Mouse (Mus musculus) kidney, embryonic 16.5 days (tissue): ENCODE results near the gene Rhno1. TPM values are rescaled to one million over a fixed set of nuclear protein-coding genes. Genes with fewer than 3 reads are reported as not detected.
"Not testable (repeated sequence)": the region's sequence is repeated elsewhere in the genome, so short reads cannot be mapped to it uniquely, and the experiment has no call there.

Experiments
- ATAC-seq: fragments of 200-750 bp; cut with Nextera tagmentation; 2 replicates; pipeline ENCODE4 v1.8.0; 2017; ENCODE audit warnings: moderate TSS enrichment; ENCODE audit not compliant: low FRiP score, low TSS enrichment
- H3K27ac ChIP-seq: fragments of 300-500 bp; sonication (generic); 2 replicates; pipeline ENCODE4 v1.5.1; 2014; ENCODE audit warnings: low read length
- H3K27me3 ChIP-seq: fragments of 300-500 bp; sonication (generic); 2 replicates; pipeline ENCODE4 v1.6.1; 2014; ENCODE audit warnings: low read length, control low read depth, mixed read lengths; ENCODE audit not compliant: insufficient read depth
- H3K36me3 ChIP-seq: fragments of 300-500 bp; sonication (generic); 2 replicates; pipeline ENCODE4 v1.6.1; 2014; ENCODE audit warnings: low read length, control low read depth, mixed read lengths; ENCODE audit not compliant: insufficient read depth
- H3K4me1 ChIP-seq: fragments of 300-500 bp; sonication (generic); 2 replicates; pipeline ENCODE4 v1.6.1; 2014; ENCODE audit warnings: low read length, control low read depth, mixed read lengths; ENCODE audit not compliant: insufficient read depth
- H3K4me2 ChIP-seq: fragments of 300-500 bp; sonication (generic); replicated peaks from 2 replicates; pipeline ENCODE4 v1.6.1; 2014; ENCODE audit warnings: low read depth, low read length
- H3K4me3 ChIP-seq: fragments of 300-500 bp; sonication (generic); 2 replicates; pipeline ENCODE4 v1.5.1; 2014; ENCODE audit warnings: mild to moderate bottlenecking, low read length
- H3K9ac ChIP-seq: fragments of 300-500 bp; sonication (generic); replicated peaks from 2 replicates; pipeline ENCODE4 v1.6.1; 2014; ENCODE audit warnings: low read length
- H3K9me3 ChIP-seq: fragments of 300-500 bp; sonication (generic); 2 replicates; pipeline ENCODE4 v1.6.1; 2016; ENCODE audit warnings: low read length, control low read depth
- WGBS: fragments of 180-500 bp; shearing (Covaris S2); extraction: QIAGEN DNeasy Blood & Tissue Kit; methylation state at CpG from one replicate; pipeline ENCODE4 v1.1.7; 2014; 5-methylcytosine and 5-hydroxymethylcytosine counted together
- polyA plus RNA-seq: library from polyadenylated mRNA; unstranded; fragments of >200 nt; fragmentation: Nextera tagmentation; extraction: Ambion mirVana; gene quantifications from 2 replicates; pipeline ENCODE4 v1.2.1, GENCODE M21; 2015

Rhno1 gene
- polyA plus RNA-seq, 1 experiment from 2014 or later = 121 TPM

- no peaks in the 10 kb centered on the region for H3K36me3 ChIP-seq
- ATAC-seq = no peak
- WGBS = 94% methylated on average over 1 of the region's 1 CpGs
Measured at GRCm38 (mm10) chr6:128389185-128389584, 26.5 kb upstream of the Rhno1 start.

GRCm38 (mm10) chr6:128385026-128385425, 22.3 kb upstream of the Rhno1 start:
- Histone ChIP-seq H3K4me2 (no peak overlapping the region), H3K4me3 (no peak overlapping the region), H3K27ac (no peak overlapping the region), H3K9me3 (no peaks in the 10 kb centered on the region), H3K27me3 (no peaks in the 10 kb centered on the region), H3K36me3 (no peaks in the 10 kb centered on the region), H3K9ac (no peak overlapping the region), H3K4me1 (no peaks in the 10 kb centered on the region)
- WGBS = 53% methylated on average over 1 of the region's 1 CpGs
- ATAC-seq = no peak

More at GRCm38 (mm10) chr6:128389185-128389584, 26.5 kb upstream of the Rhno1 start:
- no peak overlapping the region for H3K4me2 ChIP-seq
- H3K27ac ChIP-seq = no peak overlapping the region
- no peaks in the 10 kb centered on the region for H3K9me3 ChIP-seq
- H3K4me1 ChIP-seq = no peaks in the 10 kb centered on the region
- no peak overlapping the region for H3K4me3 ChIP-seq
- no peak overlapping the region for H3K9ac ChIP-seq
- no peaks in the 10 kb centered on the region for H3K27me3 ChIP-seq

GRCm38 (mm10) chr6:128383752-128384151, 21.0 kb upstream of the Rhno1 start:
- Histone ChIP-seq H3K4me1 (no peaks in the 10 kb centered on the region), H3K27ac (no peak overlapping the region), H3K4me3 (no peak overlapping the region), H3K9me3 (no peaks in the 10 kb centered on the region), H3K9ac (no peak overlapping the region), H3K36me3 (no peaks in the 10 kb centered on the region), H3K27me3 (no peaks in the 10 kb centered on the region), H3K4me2 (no peak overlapping the region)
- ATAC-seq = no peak
- WGBS = 56% methylated on average over 7 of the region's 7 CpGs

- no peaks in the 10 kb centered on the region for H3K9me3 ChIP-seq
- no peaks in the 10 kb centered on the region for H3K4me1 ChIP-seq
- H3K36me3 ChIP-seq = 0 out of 2 replicates have a peak, but pooled peaks cover 6% of the 10 kb centered on the region
- 64% methylated on average over 3 of the region's 3 CpGs for WGBS
- ATAC-seq = no peak
- no peak overlapping the region for H3K4me3 ChIP-seq
- no peaks in the 10 kb centered on the region for H3K27me3 ChIP-seq
- no peak overlapping the region for H3K27ac ChIP-seq
- H3K9ac ChIP-seq = no peak overlapping the region
- no peak overlapping the region for H3K4me2 ChIP-seq
Measured at GRCm38 (mm10) chr6:128381254-128381653, 18.5 kb upstream of the Rhno1 start.

GRCm38 (mm10) chr6:128380594-128381167, 18.0 kb upstream of the Rhno1 start:
- H3K4me1 ChIP-seq, ATAC-seq, H3K27me3 ChIP-seq, H3K4me2 ChIP-seq, H3K27ac ChIP-seq, H3K36me3 ChIP-seq, H3K9me3 ChIP-seq, H3K4me3 ChIP-seq, H3K9ac ChIP-seq: not testable (repeated sequence)
- 40% methylated on average over 1 of the region's 1 CpGs for WGBS

- no peak for ATAC-seq
- Histone ChIP-seq H3K4me2 (no peak overlapping the region), H3K36me3 (peaks cover 13% of the 10 kb centered on the region), H3K9ac (no peak overlapping the region), H3K4me3 (no peak overlapping the region), H3K9me3 (no peaks in the 10 kb centered on the region), H3K27me3 (no peaks in the 10 kb centered on the region), H3K4me1 (no peaks in the 10 kb centered on the region), H3K27ac (no peak overlapping the region)
- 81% methylated on average over 16 of the region's 16 CpGs for WGBS
Measured at GRCm38 (mm10) chr6:128379636-128380035, 16.9 kb upstream of the Rhno1 start.

- ATAC-seq = no peak
- WGBS = 89% methylated on average over 17 of the region's 17 CpGs
Measured at GRCm38 (mm10) chr6:128376371-128377085, 13.8 kb upstream of the Rhno1 start.

GRCm38 (mm10) chr6:128375192-128375591, 12.5 kb upstream of the Rhno1 start, which contains the start of the genes Tex52 and Gm44596:
TSS of gene Tex52 (plus strand) at chr6:128375456.
TSS of gene Gm44596 (plus strand) at chr6:128375503.
- 40% methylated on average over 6 of the region's 6 CpGs for WGBS
- H3K4me3 ChIP-seq = no peak within 1 kb of the TSS
- ATAC-seq = peak; percentile 76
- no peaks in the 10 kb centered on the region for H3K27me3 ChIP-seq
- H3K9me3 ChIP-seq = no peaks in the 10 kb centered on the region
- no peaks in the 10 kb centered on the region for H3K4me1 ChIP-seq
- H3K36me3 ChIP-seq = peaks cover 54% of the 10 kb centered on the region
- H3K4me2 ChIP-seq = no peak within 1 kb of the TSS
- H3K27ac ChIP-seq = no peak within 1 kb of the TSS
- H3K9ac ChIP-seq = no peak within 1 kb of the TSS

More at GRCm38 (mm10) chr6:128376371-128377085, 13.8 kb upstream of the Rhno1 start:
- H3K9ac ChIP-seq = no peak overlapping the region
- no peaks in the 10 kb centered on the region for H3K4me1 ChIP-seq
- no peak overlapping the region for H3K27ac ChIP-seq
- H3K9me3 ChIP-seq = no peaks in the 10 kb centered on the region
- H3K36me3 ChIP-seq = peaks cover 40% of the 10 kb centered on the region
- H3K4me3 ChIP-seq = no peak overlapping the region
- H3K4me2 ChIP-seq = no peak overlapping the region
- no peaks in the 10 kb centered on the region for H3K27me3 ChIP-seq

- no peaks in the 10 kb centered on the region for H3K9me3 ChIP-seq
Measured at GRCm38 (mm10) chr6:128370040-128370439, 7.3 kb upstream of the Rhno1 start.

GRCm38 (mm10) chr6:128366466-128366865, 3.8 kb upstream of the Rhno1 start:
- Histone ChIP-seq H3K36me3 (peaks cover 49% of the 10 kb centered on the region), H3K9me3 (no peaks in the 10 kb centered on the region), H3K9ac (no peak overlapping the region), H3K4me1 (peaks cover 18% of the 10 kb centered on the region), H3K4me2 (no peak overlapping the region), H3K27ac (no peak overlapping the region), H3K27me3 (no peaks in the 10 kb centered on the region), H3K4me3 (no peak overlapping the region)
- 94% methylated on average over 5 of the region's 5 CpGs for whole genome bisulfite sequencing
- ATAC-seq = no peak

More at GRCm38 (mm10) chr6:128370040-128370439, 7.3 kb upstream of the Rhno1 start:
- H3K9ac ChIP-seq = no peak overlapping the region
- H3K4me2 ChIP-seq = no peak overlapping the region
- peaks cover 81% of the 10 kb centered on the region for H3K36me3 ChIP-seq
- H3K4me3 ChIP-seq = no peak overlapping the region
- ATAC-seq = no peak
- H3K4me1 ChIP-seq = no peaks in the 10 kb centered on the region
- WGBS = 95% methylated on average over 5 of the region's 5 CpGs
- no peaks in the 10 kb centered on the region for H3K27me3 ChIP-seq
- H3K27ac ChIP-seq = no peak overlapping the region
